Mouse (Mus musculus) hematopoietic stem cell, adult 5-6 weeks (primary cell): ENCODE results near the gene Stra6. TPM values are rescaled to one million over a fixed set of nuclear protein-coding genes. Genes with fewer than 3 reads are reported as not detected.

ENCODE experiments used
- ATAC-seq, 2 experiments: fragments of 125-278 bp in 1 of 2; replicated peaks in 1 of 2; 2 replicates each; pipeline ENCODE4 v1.8.0; 2016 to 2017; ENCODE audit warnings: inconsistent platforms in 2 of 2, mild to moderate bottlenecking in 2 of 2, moderate number of reproducible peaks in 2 of 2, low read depth in 1 of 2, moderate TSS enrichment in 1 of 2; ENCODE audit not compliant: low FRiP score in 2 of 2, poor library complexity in 2 of 2, severe bottlenecking in 2 of 2, insufficient read depth in 1 of 2, low TSS enrichment in 1 of 2
- total RNA-seq: library from RNA; stranded (forward); fragments of 172-1452, 232-1000 nt; gene quantifications from 2 replicates; pipeline ENCODE4 v1.2.3, GENCODE M21; 2017

The Stra6 gene
- total RNA-seq, 1 experiment from 2014 or later: not detected

- no peak for ATAC-seq
These were observed 112.3 kb downstream of the Stra6 start for GRCm38 (mm10) chr9:58175745-58176487.

GRCm38 (mm10) chr9:58177165-58177564 is 113.6 kb downstream of the Stra6 start:
- no peak for ATAC-seq

- no peak for ATAC-seq
These were observed 115.8 kb downstream of the Stra6 start for GRCm38 (mm10) chr9:58179390-58179789.

DNA sequence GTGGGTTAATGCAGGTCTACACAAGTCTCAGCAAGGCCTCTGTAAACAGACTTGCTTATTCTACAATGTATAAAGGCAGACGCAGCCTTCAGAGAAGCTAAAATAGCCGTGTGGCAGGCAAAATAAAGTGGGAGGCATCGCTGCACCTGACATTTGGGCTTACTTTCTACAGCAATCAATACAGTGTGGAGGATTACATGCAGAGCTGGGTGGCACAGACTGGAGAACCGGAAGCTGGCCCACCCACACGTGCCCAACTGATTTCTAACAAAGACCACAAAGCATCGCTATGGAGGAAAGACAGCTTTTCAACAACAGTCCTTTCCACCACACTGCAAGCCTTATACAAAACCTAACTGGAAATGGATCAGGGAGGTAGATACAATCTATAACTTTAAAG is 120.9 kb downstream of the Stra6 start:
- ATAC-seq: no peak

DNA sequence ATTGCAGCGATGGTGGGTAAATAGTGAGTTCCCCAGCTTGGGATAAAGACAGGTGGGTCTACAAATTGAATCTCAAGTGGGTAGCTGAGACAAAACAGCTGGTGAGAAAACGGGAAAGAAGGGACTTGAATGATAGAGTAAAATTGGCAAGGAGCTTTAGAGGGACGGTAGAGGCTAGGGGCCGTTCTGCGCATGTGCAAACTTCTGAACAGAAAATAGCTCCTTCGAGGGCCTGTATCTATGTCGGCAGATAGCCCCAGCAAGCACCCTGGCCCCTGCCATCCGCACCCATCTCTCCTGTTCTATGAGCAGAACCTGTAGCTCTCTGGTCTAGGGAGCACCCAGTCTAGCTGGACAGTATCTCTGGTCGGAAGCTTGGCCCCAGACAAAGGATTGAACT is 130.6 kb downstream of the Stra6 start:
- no peak for ATAC-seq

- no peak for ATAC-seq
These were observed 132.1 kb downstream of the Stra6 start for GRCm38 (mm10) chr9:58195671-58196070.

DNA sequence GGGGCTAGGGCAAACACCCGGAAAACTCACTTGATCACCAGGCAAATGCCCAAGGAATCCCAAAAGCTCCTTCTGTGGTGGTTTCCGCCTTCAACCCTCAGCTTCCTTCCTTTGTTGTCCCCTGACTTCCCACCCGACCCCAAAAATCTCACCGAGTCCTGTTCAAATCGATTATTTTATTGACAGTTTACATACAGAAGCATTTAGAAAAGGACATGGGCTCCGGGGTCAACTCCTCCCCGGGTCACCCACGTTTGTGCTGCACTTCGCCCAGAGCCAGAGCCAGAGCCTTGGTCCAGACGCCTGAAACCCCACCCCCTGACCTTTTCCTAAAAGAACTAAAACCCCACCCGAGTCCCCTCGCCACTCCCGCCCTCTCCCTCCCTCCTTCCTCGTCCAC is 132.6 kb downstream of the Stra6 start:
- no peak for ATAC-seq

- ATAC-seq: no peak
These were observed 133.3 kb downstream of the Stra6 start for GRCm38 (mm10) chr9:58196610-58197567.

- ATAC-seq: peak in 1 of 2 experiments; percentile 49; a peak in 1 of 4 replicates
These were observed 134.5 kb downstream of the Stra6 start for GRCm38 (mm10) chr9:58197781-58198701.

DNA sequence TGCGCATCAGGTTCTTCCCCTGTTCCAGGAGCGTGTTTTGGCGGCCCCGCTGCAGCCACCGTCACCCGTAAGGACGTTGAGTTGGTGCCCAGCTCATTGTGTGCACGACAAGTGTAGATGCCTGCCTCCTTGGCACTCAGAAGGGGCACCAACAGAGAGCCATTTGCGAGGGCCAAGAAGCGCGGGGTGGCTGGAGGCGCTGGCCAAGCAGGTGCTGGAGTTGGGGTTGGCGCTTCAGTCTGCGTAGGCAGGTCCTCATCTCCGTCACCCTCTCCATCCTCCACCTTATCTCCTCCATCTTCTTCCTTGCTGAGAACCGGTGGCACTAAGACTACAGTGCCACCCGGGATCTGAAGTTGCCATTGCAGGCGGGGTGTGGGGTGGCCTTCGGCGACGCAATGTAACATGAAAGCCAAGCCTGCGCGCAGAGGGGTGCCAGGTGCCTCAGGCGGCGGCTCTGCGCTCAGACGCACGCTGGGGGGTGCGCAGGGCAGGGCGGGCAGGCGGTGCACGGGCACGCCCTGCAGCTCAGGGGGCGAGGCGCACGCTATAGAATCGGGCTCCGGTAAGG is 135.3 kb downstream of the Stra6 start:
- no peak for ATAC-seq

GRCm38 (mm10) chr9:58199381-58200269 is 136.0 kb downstream of the Stra6 start:
- no peak for ATAC-seq

DNA sequence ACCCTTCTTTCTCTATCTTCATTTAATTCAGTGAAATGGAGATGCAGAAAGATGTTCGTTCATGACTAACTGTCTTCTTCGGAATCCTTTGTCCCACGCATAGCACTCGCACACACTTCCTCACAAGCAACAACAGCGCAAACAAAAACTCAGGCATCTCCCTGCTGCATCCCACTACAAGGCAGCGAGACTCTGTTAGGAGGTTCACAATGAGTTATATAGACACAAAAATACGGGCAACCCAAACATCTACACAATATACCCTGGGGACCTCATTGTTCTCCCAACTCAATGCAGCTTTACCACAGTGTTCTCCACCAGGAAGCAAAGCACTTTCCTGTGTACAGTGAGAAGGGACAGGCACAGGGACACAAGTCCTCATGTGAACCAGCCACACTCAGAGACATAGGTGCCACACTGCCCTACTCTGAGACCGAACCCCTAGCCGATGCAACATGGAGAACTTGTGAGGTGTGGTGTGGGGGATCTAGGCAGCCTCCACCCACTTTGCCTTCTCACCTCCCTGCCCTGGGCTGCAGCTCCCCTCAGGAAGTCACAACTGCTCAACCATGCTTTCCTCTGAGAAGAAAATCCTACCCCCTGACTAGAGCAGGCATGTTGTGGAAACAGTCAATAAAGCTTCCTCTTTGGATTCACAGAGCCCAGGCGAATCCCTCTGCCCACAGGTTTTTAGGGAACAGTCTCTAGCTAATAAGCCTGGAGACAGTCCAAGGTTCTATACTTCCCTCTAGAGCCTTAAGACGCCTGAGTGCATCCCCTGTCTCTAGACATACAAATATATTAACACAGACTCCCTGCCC is 136.9 kb downstream of the Stra6 start:
- no peak for ATAC-seq

DNA sequence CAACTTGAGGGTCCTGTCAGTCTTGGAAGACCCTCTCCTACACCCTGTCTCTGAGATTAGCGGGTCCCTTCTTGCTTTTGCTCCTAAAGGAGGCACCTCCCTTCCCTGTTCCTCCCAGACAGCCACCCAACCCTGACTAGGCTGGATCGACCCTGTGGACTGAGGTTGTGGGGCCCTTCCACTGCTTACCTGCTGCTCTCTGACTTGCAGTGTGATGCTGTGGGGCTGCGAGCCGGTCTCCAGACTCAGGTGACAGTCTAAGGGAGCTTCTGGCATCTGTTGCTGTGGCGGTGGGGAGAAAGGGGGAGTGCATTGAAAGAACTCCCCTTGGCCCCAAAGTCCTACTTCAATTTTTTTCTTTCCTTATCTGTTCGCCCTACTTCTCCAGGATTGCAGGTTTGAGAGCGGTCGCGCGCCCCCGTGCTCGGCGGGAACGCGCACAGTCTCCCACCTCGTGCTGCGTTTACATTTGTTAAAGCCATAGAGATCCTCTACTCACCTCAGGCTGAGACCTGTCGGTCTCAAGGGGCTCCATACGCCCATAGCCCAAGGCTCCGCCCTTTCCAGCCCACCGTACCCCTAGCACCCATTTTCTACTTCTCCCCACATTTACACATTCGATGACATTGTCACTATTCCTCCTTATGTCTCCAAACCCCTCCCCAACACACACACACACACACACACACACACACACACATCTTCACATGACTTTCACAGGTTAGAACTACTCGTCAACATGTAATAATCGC is 137.7 kb downstream of the Stra6 start:
- ATAC-seq: no peak

DNA sequence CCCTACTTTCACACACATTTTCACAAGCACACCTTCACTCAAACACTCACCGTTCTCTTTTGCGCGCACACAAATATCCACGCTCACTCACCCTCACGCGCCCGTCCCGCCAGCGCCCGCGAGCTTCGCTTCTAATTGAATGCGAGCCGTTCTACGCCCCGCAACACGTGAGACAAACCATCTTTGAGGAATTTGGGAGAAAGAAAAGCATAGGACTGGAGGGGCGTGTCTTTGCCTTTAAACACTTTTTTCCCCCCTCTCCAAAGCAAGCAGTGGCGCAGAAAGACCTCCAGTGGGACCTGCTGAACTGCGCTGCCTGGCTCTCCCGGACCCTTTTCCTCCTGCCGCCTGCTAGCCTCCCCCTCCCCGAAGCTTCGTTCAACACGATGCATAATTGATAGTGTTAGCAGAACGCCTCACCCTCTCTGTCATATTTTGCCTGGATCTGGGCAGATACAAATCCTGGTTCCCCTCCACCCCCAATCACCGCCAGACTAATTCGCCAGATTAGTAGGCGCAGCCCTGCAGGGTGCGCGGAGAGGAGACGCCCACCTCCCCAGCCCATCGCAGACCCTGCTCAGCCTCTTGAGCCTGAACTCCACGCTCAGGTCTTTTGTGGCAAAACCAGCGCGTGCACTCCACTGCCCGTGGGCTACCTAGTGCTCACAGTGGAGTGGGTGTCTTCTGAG is 138.4 kb downstream of the Stra6 start:
- no peak for ATAC-seq
